11 mouse cellular contexts compared by ENCODE assay signal in genomic region chr3:132911716-132912115, GRCm38 (mm10). TPM values are rescaled to one million over a fixed set of nuclear protein-coding genes. Genes with fewer than 3 reads are reported as not detected.
DNase-seq lines count a peak whose midpoint lies in the region; ATAC-seq lines count a peak whose summit lies in the region.
"Had no signal": no experiment of that assay in that cellular context is flagged by ENCODE, and none has a peak within 500 bp of the region (broad histone marks: within the 10 kb centered on the region; RNA-seq: fewer than 3 reads in every experiment).

No protein-coding gene starts in this region.

- H3K27ac ChIP-seq in limb, embryonic 15.5 days = no peak overlapping the region
- H3K27ac ChIP-seq: hindbrain, embryonic 12.5 days had no signal

- no peaks in the 10 kb centered on the region for H3K36me3 ChIP-seq in limb, embryonic 15.5 days
- H3K36me3 ChIP-seq: hindbrain, embryonic 12.5 days had no signal

- DNase-seq in heart, adult 11 months = peak; percentile 84
- DNase-seq in heart, postnatal 25 days (ENCODE audit: low spot score) = no peak
- peak; percentile 21 for DNase-seq in lung, postnatal 25 days (ENCODE audit: low spot score)
- DNase-seq in lung, postnatal 14 days = no peak
- DNase-seq in gastrocnemius, postnatal 10 days = peak; percentile 52
- DNase-seq in spleen, postnatal 10 days (ENCODE audit: low spot score in 2 of 2) = no peak
- DNase-seq in layer of hippocampus, postnatal 36 days = no peak
- DNase-seq: adrenal gland, postnatal 36 days; cerebellum, adult 2 months had no signal

- peaks cover 11% of the 10 kb centered on the region for H3K4me1 ChIP-seq in limb, embryonic 15.5 days
- H3K4me1 ChIP-seq: hindbrain, embryonic 12.5 days had no signal

- H3K4me2 ChIP-seq in limb, embryonic 15.5 days = peak overlapping the region; percentile 29
- H3K4me2 ChIP-seq: hindbrain, embryonic 12.5 days had no signal

- peaks cover 3% of the 10 kb centered on the region; the same call in 1 of the 2 replicates for H3K27me3 ChIP-seq in limb, embryonic 15.5 days
- H3K27me3 ChIP-seq: hindbrain, embryonic 12.5 days had no signal

- no peak overlapping the region for H3K4me3 ChIP-seq in limb, embryonic 15.5 days
- H3K4me3 ChIP-seq: hindbrain, embryonic 12.5 days had no signal

- 0 out of 2 replicates have a peak, but pooled peaks have one; percentile 55 for ATAC-seq in limb, embryonic 15.5 days (ENCODE audit: insufficient number of reproducible peaks, low FRiP score, low TSS enrichment, low read depth)

- WGBS in limb, embryonic 15.5 days = 26% methylated on average over 4 of the region's 4 CpGs

- H3K9me3 ChIP-seq in limb, embryonic 15.5 days = no peaks in the 10 kb centered on the region
- H3K9me3 ChIP-seq: hindbrain, embryonic 12.5 days had no signal

- no peak overlapping the region for H3K9ac ChIP-seq in limb, embryonic 15.5 days
- H3K9ac ChIP-seq: hindbrain, embryonic 12.5 days had no signal

- intact Hi-C loops in heart, postnatal 25 days (cut with DNase I) = no loop called here

RNA-seq across cellular contexts. Expression of gene Npnt, which starts 38.4 kb away (rescaled TPM):
- total RNA-seq in heart, postnatal 25 days (2021) = 1 to 10 TPM; 2.7 to 4.6 TPM
- 10 to 100 TPM; 19.4 to 24.1 TPM for total RNA-seq in gastrocnemius, postnatal 10 days (2021)
- polyA plus RNA-seq in limb, embryonic 15.5 days (2015; fragmentation: Nextera tagmentation; extraction: Ambion mirVana) = 41.6 and 49.5 TPM in 2 replicates
- 10 to 100 TPM; 14.3 to 19.8 TPM for total RNA-seq in layer of hippocampus, postnatal 36 days (2021)

Comparison
In these comparisons a context has a peak if more than half of its experiments do, and no peak if none do; other contexts are left out.
1. DNase-seq: peak in heart, adult 11 months (single experiment), lung, postnatal 25 days (single experiment) and gastrocnemius, postnatal 10 days (single experiment); none in heart, postnatal 25 days (single experiment), lung, postnatal 14 days (single experiment), spleen, postnatal 10 days (0 of 2) and layer of hippocampus, postnatal 36 days (0 of 2).